Mouse (Mus musculus): ENCODE results near the gene Zfp410. TPM values are rescaled to one million over a fixed set of nuclear protein-coding genes. Genes with fewer than 3 reads are reported as not detected.

Zfp410 gene
- 59.5 and 72.4 TPM in 2 replicates for polyA plus RNA-seq (2012; rRNA removed)

- peak; percentile 93 for DNase-seq (ENCODE audit: low read depth)
- TF ChIP-seq CTCF (IDR thresholded peaks at IDR 0.05; ENCODE audit: borderline replicate concordance, extremely low read depth, insufficient read depth, insufficient read length) (no peak), POLR2A (IDR thresholded peaks at IDR 0.05; ENCODE audit: borderline replicate concordance, extremely low read depth, insufficient read depth, insufficient read length, poor library complexity, severe bottlenecking) (peak; percentile 49; the same call in 1 of the 2 replicates)
These were observed at the start of gene Zfp410 for GRCm38 (mm10) chr12:84316721-84317621. Gene Zfp410, plus strand, starts transcription at chr12:84316852.

- TF ChIP-seq CTCF (IDR thresholded peaks at IDR 0.05; ENCODE audit: borderline replicate concordance, extremely low read depth, insufficient read depth, insufficient read length): no peak
- no peak for TF ChIP-seq POLR2A (IDR thresholded peaks at IDR 0.05; ENCODE audit: borderline replicate concordance, extremely low read depth, insufficient read depth, insufficient read length, poor library complexity, severe bottlenecking)
- no peak for DNase-seq (ENCODE audit: low read depth)
These were observed 49.4 kb upstream of the Zfp410 start for GRCm38 (mm10) chr12:84267264-84267663.

- TF ChIP-seq POLR2A (IDR thresholded peaks at IDR 0.05; ENCODE audit: borderline replicate concordance, extremely low read depth, insufficient read depth, insufficient read length, poor library complexity, severe bottlenecking) (no peak), CTCF (IDR thresholded peaks at IDR 0.05; ENCODE audit: borderline replicate concordance, extremely low read depth, insufficient read depth, insufficient read length) (no peak)
These were observed 43.3 kb upstream of the Zfp410 start for GRCm38 (mm10) chr12:84273366-84273765.

GRCm38 (mm10) chr12:84275288-84275687, 41.4 kb upstream of the Zfp410 start:
- no peak for DNase-seq (ENCODE audit: low read depth)
- TF ChIP-seq POLR2A (IDR thresholded peaks at IDR 0.05; ENCODE audit: borderline replicate concordance, extremely low read depth, insufficient read depth, insufficient read length, poor library complexity, severe bottlenecking): no peak

More at GRCm38 (mm10) chr12:84273366-84273765, 43.3 kb upstream of the Zfp410 start:
- DNase-seq (ENCODE audit: low read depth): no peak

- no peak for DNase-seq (ENCODE audit: low read depth)
- TF ChIP-seq CTCF (IDR thresholded peaks at IDR 0.05; ENCODE audit: borderline replicate concordance, extremely low read depth, insufficient read depth, insufficient read length): no peak
These were observed 40.4 kb upstream of the Zfp410 start for GRCm38 (mm10) chr12:84276288-84276687.

- no peak for DNase-seq (ENCODE audit: low read depth)
These were observed 39.9 kb upstream of the Zfp410 start for GRCm38 (mm10) chr12:84276799-84277198.

GRCm38 (mm10) chr12:84277832-84278231, 38.8 kb upstream of the Zfp410 start:
- peak; percentile 80 for DNase-seq (ENCODE audit: low read depth)
- no peak for TF ChIP-seq POLR2A (IDR thresholded peaks at IDR 0.05; ENCODE audit: borderline replicate concordance, extremely low read depth, insufficient read depth, insufficient read length, poor library complexity, severe bottlenecking)
- TF ChIP-seq CTCF (IDR thresholded peaks at IDR 0.05; ENCODE audit: borderline replicate concordance, extremely low read depth, insufficient read depth, insufficient read length): no peak

More at GRCm38 (mm10) chr12:84276799-84277198, 39.9 kb upstream of the Zfp410 start:
- TF ChIP-seq POLR2A (IDR thresholded peaks at IDR 0.05; ENCODE audit: borderline replicate concordance, extremely low read depth, insufficient read depth, insufficient read length, poor library complexity, severe bottlenecking): no peak
- no peak for TF ChIP-seq CTCF (IDR thresholded peaks at IDR 0.05; ENCODE audit: borderline replicate concordance, extremely low read depth, insufficient read depth, insufficient read length)

- TF ChIP-seq CTCF (IDR thresholded peaks at IDR 0.05; ENCODE audit: borderline replicate concordance, extremely low read depth, insufficient read depth, insufficient read length) (no peak), POLR2A (IDR thresholded peaks at IDR 0.05; ENCODE audit: borderline replicate concordance, extremely low read depth, insufficient read depth, insufficient read length, poor library complexity, severe bottlenecking) (no peak)
- DNase-seq (ENCODE audit: low read depth): peak; percentile 92
These were observed 37.8 kb upstream of the Zfp410 start for GRCm38 (mm10) chr12:84278901-84279300.

GRCm38 (mm10) chr12:84284391-84284790, 32.3 kb upstream of the Zfp410 start:
- DNase-seq (ENCODE audit: low read depth): no peak
- TF ChIP-seq CTCF (IDR thresholded peaks at IDR 0.05; ENCODE audit: borderline replicate concordance, extremely low read depth, insufficient read depth, insufficient read length): no peak
- no peak for TF ChIP-seq POLR2A (IDR thresholded peaks at IDR 0.05; ENCODE audit: borderline replicate concordance, extremely low read depth, insufficient read depth, insufficient read length, poor library complexity, severe bottlenecking)

- TF ChIP-seq POLR2A (IDR thresholded peaks at IDR 0.05; ENCODE audit: borderline replicate concordance, extremely low read depth, insufficient read depth, insufficient read length, poor library complexity, severe bottlenecking): peak; percentile 38; the same call in 1 of the 2 replicates
- no peak for TF ChIP-seq CTCF (IDR thresholded peaks at IDR 0.05; ENCODE audit: borderline replicate concordance, extremely low read depth, insufficient read depth, insufficient read length)
- DNase-seq (ENCODE audit: low read depth): peak; percentile 95
These were observed 31.6 kb upstream of the Zfp410 start, which contains the start of gene Ptgr2 for GRCm38 (mm10) chr12:84284885-84285592. Gene Ptgr2, plus strand, starts transcription at chr12:84285232.

GRCm38 (mm10) chr12:84285593-84285968, 31.1 kb upstream of the Zfp410 start:
- no peak for DNase-seq (ENCODE audit: low read depth)
- TF ChIP-seq POLR2A (IDR thresholded peaks at IDR 0.05; ENCODE audit: borderline replicate concordance, extremely low read depth, insufficient read depth, insufficient read length, poor library complexity, severe bottlenecking) (no peak), CTCF (IDR thresholded peaks at IDR 0.05; ENCODE audit: borderline replicate concordance, extremely low read depth, insufficient read depth, insufficient read length) (no peak)

All from brain, embryonic 14.5 days (tissue).